Mouse (Mus musculus) ES-E14 (cell line): ENCODE measurements around the gene Hrh3. TPM values are rescaled to one million over a fixed set of nuclear protein-coding genes. Genes with fewer than 3 reads are reported as not detected.

Experiments
- DNase-seq: peaks from one replicate; pipeline ENCODE4 v3.0.0-alpha.2; 2013; ENCODE audit warnings: low read depth, low spot score
- H3K27ac ChIP-seq: 2 replicates; pipeline ENCODE4 v1.5.1; 2012; ENCODE audit warnings: low read depth, mild to moderate bottlenecking, low read length, moderate library complexity, mixed read lengths; ENCODE audit not compliant: poor library complexity, insufficient read depth, severe bottlenecking
- H3K36me3 ChIP-seq: 2 replicates; pipeline ENCODE4 v1.6.1; 2012; ENCODE audit warnings: mild to moderate bottlenecking, low read length, moderate library complexity, mixed read lengths; ENCODE audit not compliant: control insufficient read depth, poor library complexity, insufficient read depth, severe bottlenecking
- H3K4me1 ChIP-seq, 2 experiments: fragments of 150-350 bp in 1 of 2; sonication (generic) in 1 of 2; 2 replicates each; pipeline ENCODE4 v1.6.1; 2012; ENCODE audit warnings: low read length in 2 of 2, mild to moderate bottlenecking in 1 of 2, mixed read lengths in 1 of 2; ENCODE audit not compliant: control insufficient read depth in 2 of 2, insufficient read depth in 2 of 2, poor library complexity in 1 of 2
- H3K4me3 ChIP-seq, 2 experiments: fragments of 150-350 bp in 1 of 2; sonication (generic) in 1 of 2; 2 replicates each; pipeline ENCODE4 v1.5.1; 2012; ENCODE audit warnings: low read length in 2 of 2, low read depth in 1 of 2, mild to moderate bottlenecking in 1 of 2, mixed read lengths in 1 of 2; ENCODE audit not compliant: insufficient read depth in 1 of 2, poor library complexity in 1 of 2, severe bottlenecking in 1 of 2
- H3K9ac ChIP-seq: 2 replicates; pipeline ENCODE4 v1.6.1; 2012; ENCODE audit warnings: low read depth, mild to moderate bottlenecking, low read length, mixed read lengths; ENCODE audit not compliant: poor library complexity, insufficient read depth, severe bottlenecking
- H3K9me3 ChIP-seq: fragments of 150-350 bp; sonication (generic); 2 replicates; pipeline ENCODE4 v1.6.1; 2012; ENCODE audit warnings: low read depth, mild to moderate bottlenecking, low read length; ENCODE audit not compliant: control insufficient read depth, insufficient read depth
- CHD2 ChIP-seq: IDR thresholded peaks from 2 replicates; pipeline ENCODE4 v1.6.1; 2014; ENCODE audit warnings: mild to moderate bottlenecking, low read depth, low read length, inconsistent platforms
- HCFC1 ChIP-seq: IDR thresholded peaks from 2 replicates; pipeline ENCODE4 v1.6.1; 2012; ENCODE audit warnings: low read length, inconsistent platforms, borderline replicate concordance; ENCODE audit not compliant: insufficient read depth
- MAFK ChIP-seq: IDR thresholded peaks from 2 replicates; pipeline ENCODE4 v1.6.1; 2014; ENCODE audit warnings: mild to moderate bottlenecking, low read depth, low read length, inconsistent platforms; ENCODE audit not compliant: insufficient read depth
- ZC3H11A ChIP-seq: IDR thresholded peaks from 2 replicates; pipeline ENCODE4 v1.6.1; 2012; ENCODE audit warnings: low read depth, mild to moderate bottlenecking, inconsistent platforms, low read length, borderline replicate concordance
- ZNF384 ChIP-seq: IDR thresholded peaks from 2 replicates; pipeline ENCODE4 v1.6.1; 2012; ENCODE audit warnings: low read depth, low read length, inconsistent platforms
- in situ Hi-C, 2 experiments: fragments of 600-800 bp; cut with MboI; formaldehyde crosslinking; loops; one replicate each; pipeline ENCODE4 v1.15.1; 2025; ENCODE audit warnings: low sequenced_read_pairs in 2 of 2, inconsistent platforms in 1 of 2; ENCODE audit not compliant: unreplicated experiment in 2 of 2
- total RNA-seq: library from RNA; depleted of rRNA; stranded (reverse); fragments of 300-350 nt; gene quantifications from 2 replicates; pipeline ENCODE4 v1.2.3, GENCODE M21; 2012

Gene Hrh3
- total RNA-seq, 1 experiment: 0.49 TPM

DNA sequence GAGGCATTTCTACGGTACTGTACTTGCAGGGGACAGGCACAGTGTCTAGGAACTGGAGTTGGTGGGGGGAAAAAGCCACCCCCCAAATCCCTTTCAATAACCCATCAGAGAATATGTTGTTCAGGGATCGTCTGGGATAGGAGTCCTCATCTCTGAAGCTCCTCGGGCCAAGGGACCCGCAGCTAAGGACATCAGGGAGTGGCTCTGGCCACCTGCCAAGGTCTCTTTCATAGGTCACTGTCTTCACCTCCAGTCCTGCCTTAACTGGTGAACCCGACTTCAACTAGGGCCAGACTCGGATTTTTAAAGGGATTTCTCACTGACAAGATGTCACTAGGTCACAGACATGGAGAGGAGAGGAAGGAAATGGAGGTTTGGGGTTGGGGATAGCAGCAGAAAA lies 4.0 kb upstream of the Hrh3 start:
- Histone ChIP-seq H3K36me3 (no peaks in the 10 kb centered on the region), H3K9me3 (no peaks in the 10 kb centered on the region), H3K4me3 (no peak overlapping the region), H3K4me1 (peaks cover 2 to 13% of the 10 kb centered on the region in 2 experiments; a peak in 2 of 4 replicates), H3K9ac (no peak overlapping the region), H3K27ac (no peak overlapping the region)
- no peak for DNase-seq
- in situ Hi-C loops: no loop called here
- TF ChIP-seq HCFC1: no peak

GRCm38 (mm10) chr2:180107081-180107480 lies 2.8 kb upstream of the Hrh3 start:
- H3K4me1 ChIP-seq: peaks cover 2 to 13% of the 10 kb centered on the region in 2 experiments; a peak in 2 of 4 replicates
- in situ Hi-C loops: no loop called here
- no peak for DNase-seq
- no peak overlapping the region for H3K9ac ChIP-seq
- no peak for TF ChIP-seq MAFK
- H3K36me3 ChIP-seq: no peaks in the 10 kb centered on the region
- H3K27ac ChIP-seq: no peak overlapping the region
- no peaks in the 10 kb centered on the region for H3K9me3 ChIP-seq
- no peak overlapping the region for H3K4me3 ChIP-seq

GRCm38 (mm10) chr2:180105441-180106190 lies 1.3 kb upstream of the Hrh3 start:
- in situ Hi-C loops: no loop called here
- no peak for DNase-seq
- Histone ChIP-seq H3K27ac (no peak overlapping the region), H3K9ac (no peak overlapping the region), H3K4me1 (peaks cover 2 to 13% of the 10 kb centered on the region in 2 experiments; a peak in 2 of 4 replicates), H3K4me3 (no peak overlapping the region), H3K36me3 (no peaks in the 10 kb centered on the region), H3K9me3 (no peaks in the 10 kb centered on the region)
- TF ChIP-seq MAFK (no peak), ZNF384 (no peak), HCFC1 (no peak), ZC3H11A (no peak), CHD2 (no peak)

DNA sequence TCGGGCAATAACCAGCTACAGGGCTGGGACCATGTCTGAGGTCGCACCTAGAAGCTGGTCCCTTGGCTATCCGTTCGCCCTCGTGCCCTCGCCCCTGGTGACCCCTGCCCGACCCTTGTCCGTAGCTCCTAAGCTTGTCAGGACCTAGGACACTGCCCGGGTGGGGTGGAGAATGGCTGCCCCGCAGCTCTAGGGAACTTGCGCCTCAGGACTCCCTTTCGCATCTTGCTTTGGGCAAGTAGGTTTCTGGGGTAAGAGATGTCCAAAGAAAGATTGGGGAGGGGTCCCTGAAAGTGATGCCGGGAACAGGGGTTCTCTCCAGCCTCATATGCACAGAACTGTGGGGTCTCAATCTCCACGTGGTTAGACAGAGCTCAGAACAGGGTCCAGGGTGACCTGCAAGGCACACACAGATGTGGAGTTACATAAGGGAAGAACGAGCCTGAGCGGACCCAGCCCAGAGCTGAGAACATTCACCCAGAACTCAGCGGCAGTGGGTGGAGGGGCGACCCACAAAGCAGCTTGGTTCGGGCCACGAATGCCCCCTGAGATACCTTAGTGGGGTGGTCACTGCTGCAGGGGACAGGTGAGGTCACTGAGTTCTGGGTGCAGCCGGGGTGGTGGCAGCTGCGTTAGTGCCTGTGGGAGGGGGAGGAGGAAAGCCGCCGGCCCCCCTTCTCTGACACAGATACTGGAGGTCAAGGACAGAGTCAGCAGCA lies 530 bp upstream of the Hrh3 start:
- no peak for TF ChIP-seq MAFK
- no peak for TF ChIP-seq HCFC1
- no peak for TF ChIP-seq ZC3H11A
- TF ChIP-seq CHD2: no peak
- TF ChIP-seq ZNF384: no peak

More for the DNA sequence above, 530 bp upstream of the Hrh3 start:
- Histone ChIP-seq H3K9me3 (no peaks in the 10 kb centered on the region), H3K4me1 (peaks cover 2 to 18% of the 10 kb centered on the region in 2 experiments; a peak in 2 of 4 replicates), H3K4me3 (peak overlapping the region; percentile 38 to 39; a peak in 2 of 4 replicates), H3K36me3 (no peaks in the 10 kb centered on the region), H3K27ac (no peak overlapping the region), H3K9ac (no peak overlapping the region)
- in situ Hi-C loops: no loop called here
- no peak for DNase-seq
